Mouse (Mus musculus) neural tube, embryonic 14.5 days (tissue): Measurements from ENCODE around the gene Txnrd1. TPM values are rescaled to one million over a fixed set of nuclear protein-coding genes. Genes with fewer than 3 reads are reported as not detected.

Experiments
- ATAC-seq: fragments of 200-750 bp; cut with Nextera tagmentation; 2 replicates; pipeline ENCODE4 v1.8.0; 2017; ENCODE audit warnings: low read depth, mild to moderate bottlenecking, moderate TSS enrichment, moderate library complexity
- H3K27ac ChIP-seq: fragments of 300-500 bp; sonication (generic); 2 replicates; pipeline ENCODE4 v1.5.1; 2014; ENCODE audit warnings: low read depth, mild to moderate bottlenecking, control low read depth, low read length, moderate library complexity, mixed read lengths
- H3K27me3 ChIP-seq: fragments of 300-500 bp; sonication (generic); 2 replicates; pipeline ENCODE4 v1.6.1; 2014; ENCODE audit warnings: low read length; ENCODE audit not compliant: control insufficient read depth, insufficient read depth
- H3K36me3 ChIP-seq: fragments of 300-500 bp; sonication (generic); 2 replicates; pipeline ENCODE4 v1.6.1; 2014; ENCODE audit warnings: low read length, mixed read lengths; ENCODE audit not compliant: control insufficient read depth, insufficient read depth
- H3K4me1 ChIP-seq: fragments of 300-500 bp; sonication (generic); 2 replicates; pipeline ENCODE4 v1.6.1; 2014; ENCODE audit warnings: low read length; ENCODE audit not compliant: control insufficient read depth, insufficient read depth
- H3K4me2 ChIP-seq: fragments of 300-500 bp; sonication (generic); 2 replicates; pipeline ENCODE4 v1.6.1; 2014; ENCODE audit warnings: mild to moderate bottlenecking, low read depth, low read length, control low read depth
- H3K4me3 ChIP-seq: fragments of 300-500 bp; sonication (generic); 2 replicates; pipeline ENCODE4 v1.5.1; 2014; ENCODE audit warnings: low read depth, low read length, control low read depth, mixed read lengths
- H3K9ac ChIP-seq: fragments of 300-500 bp; sonication (generic); replicated peaks from 2 replicates; pipeline ENCODE4 v1.6.1; 2014; ENCODE audit warnings: low read depth, mild to moderate bottlenecking, control low read depth, low read length, mixed read lengths
- H3K9me3 ChIP-seq: fragments of 300-500 bp; sonication (generic); 2 replicates; pipeline ENCODE4 v1.6.1; 2016; ENCODE audit warnings: low read length; ENCODE audit not compliant: control insufficient read depth
- WGBS: fragments of 180-500 bp; shearing (Covaris S2); extraction: QIAGEN DNeasy Blood & Tissue Kit; methylation state at CpG from one replicate; pipeline ENCODE4 v1.1.7; 2014; 5-methylcytosine and 5-hydroxymethylcytosine counted together
- polyA plus RNA-seq: library from polyadenylated mRNA; unstranded; fragments of >200 nt; fragmentation: Nextera tagmentation; extraction: Ambion mirVana; gene quantifications from 2 replicates; pipeline ENCODE4 v1.2.1, GENCODE M21; 2014

The Txnrd1 gene
- polyA plus RNA-seq, 1 experiment from 2014 or later, result 110 TPM

- H3K9me3 ChIP-seq, result no peaks in the 10 kb centered on the region
- 84% methylated on average over 13 of the region's 13 CpGs for WGBS
- no peaks in the 10 kb centered on the region for H3K4me1 ChIP-seq
- ATAC-seq, result no peak
- no peak overlapping the region for H3K4me2 ChIP-seq
- no peak overlapping the region for H3K4me3 ChIP-seq
- H3K9ac ChIP-seq, result no peak overlapping the region
- H3K27ac ChIP-seq, result no peak overlapping the region
- H3K27me3 ChIP-seq, result no peaks in the 10 kb centered on the region
- H3K36me3 ChIP-seq, result no peaks in the 10 kb centered on the region
Observed at GRCm38 (mm10) chr10:82935018-82935633, 101.4 kb downstream of the Txnrd1 start.

- H3K9ac ChIP-seq, result no peak overlapping the region
- 88% methylated on average over 6 of the region's 6 CpGs for WGBS
- no peaks in the 10 kb centered on the region for H3K27me3 ChIP-seq
- no peaks in the 10 kb centered on the region for H3K4me1 ChIP-seq
- no peaks in the 10 kb centered on the region for H3K36me3 ChIP-seq
- ATAC-seq, result no peak
- no peak overlapping the region for H3K4me3 ChIP-seq
- H3K27ac ChIP-seq, result no peak overlapping the region
- no peaks in the 10 kb centered on the region for H3K9me3 ChIP-seq
- H3K4me2 ChIP-seq, result no peak overlapping the region
Observed at GRCm38 (mm10) chr10:82935774-82936173, 102.0 kb downstream of the Txnrd1 start.

Other genes starting within 250 kb of the Txnrd1 start
- gene 1190007I07Rik, start 210.7 kb upstream of the Txnrd1 start, polyA plus RNA-seq, result 32.8 and 44.8 TPM in 2 replicates
- 157 and 206 TPM in 2 replicates for gene Tdg, start 204.1 kb upstream of the Txnrd1 start, polyA plus RNA-seq
- gene Glt8d2, start 143.3 kb upstream of the Txnrd1 start, polyA plus RNA-seq, result 0.42 and 1.7 TPM in 2 replicates
- 38.2 and 40.6 TPM in 2 replicates for gene Hcfc2, start 137.8 kb upstream of the Txnrd1 start, polyA plus RNA-seq
- gene Nfyb, start 69.8 kb upstream of the Txnrd1 start, polyA plus RNA-seq, result 41.2 and 48.2 TPM in 2 replicates
- 0.81 and 0.88 TPM in 2 replicates for gene Eid3, start 32.7 kb downstream of the Txnrd1 start, polyA plus RNA-seq
- gene Chst11, start 151.5 kb downstream of the Txnrd1 start, polyA plus RNA-seq, result 4.6 and 5.2 TPM in 2 replicates